Mouse (Mus musculus): ENCODE results near the gene Gm13178.

Gm13178 gene

DNA sequence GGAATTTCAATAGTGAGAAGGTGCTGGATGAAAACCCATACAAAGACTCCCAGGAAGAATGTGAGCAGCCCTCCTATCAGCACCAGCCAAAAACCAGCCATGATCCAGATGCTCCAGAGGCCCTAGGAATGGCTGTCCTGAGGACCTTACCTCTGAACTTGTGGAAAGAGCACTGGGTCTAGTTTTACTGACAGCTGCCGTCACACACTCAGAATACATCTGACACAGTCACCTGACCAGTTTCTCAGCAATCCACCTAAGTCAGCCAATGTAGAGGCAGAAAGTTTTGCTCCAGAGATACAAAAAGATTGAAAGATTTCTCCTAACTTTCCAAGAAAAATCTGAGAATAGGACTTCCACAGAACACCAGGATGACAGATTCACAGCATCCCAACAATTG is at the start of gene Gm13178:
Gm13178 (minus strand) TSS at position 101 of the 400 bp plus-strand sequence.
- DNase-seq (ENCODE audit: low read depth in 2 of 2, low spot score in 2 of 2) = no peak

DNA sequence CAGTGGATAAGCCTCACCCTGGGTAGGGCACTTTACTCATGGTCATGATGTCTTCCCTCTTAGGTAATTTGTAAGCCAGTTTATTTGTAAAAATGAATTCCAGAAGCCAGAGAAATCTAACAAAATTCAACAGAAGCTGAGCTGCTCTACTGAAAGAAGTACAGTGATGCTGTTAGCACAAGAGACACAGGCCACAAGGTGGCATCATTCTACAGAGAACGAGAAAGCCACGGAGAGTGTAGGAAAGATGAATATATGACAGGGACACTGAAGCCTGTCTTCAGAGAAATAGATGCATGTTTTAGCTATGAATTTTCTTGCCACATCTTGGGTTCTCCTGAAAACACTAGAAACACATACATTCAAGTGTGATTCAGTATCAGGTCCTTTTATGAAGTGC is 44.5 kb upstream of the Gm13178 start:
- DNase-seq (ENCODE audit: low read depth in 2 of 2, low spot score in 2 of 2) = no peak

- DNase-seq (ENCODE audit: low read depth in 2 of 2, low spot score in 2 of 2) = no peak
Observed at GRCm38 (mm10) chr4:144749139-144749538, 27.9 kb upstream of the Gm13178 start.

DNA sequence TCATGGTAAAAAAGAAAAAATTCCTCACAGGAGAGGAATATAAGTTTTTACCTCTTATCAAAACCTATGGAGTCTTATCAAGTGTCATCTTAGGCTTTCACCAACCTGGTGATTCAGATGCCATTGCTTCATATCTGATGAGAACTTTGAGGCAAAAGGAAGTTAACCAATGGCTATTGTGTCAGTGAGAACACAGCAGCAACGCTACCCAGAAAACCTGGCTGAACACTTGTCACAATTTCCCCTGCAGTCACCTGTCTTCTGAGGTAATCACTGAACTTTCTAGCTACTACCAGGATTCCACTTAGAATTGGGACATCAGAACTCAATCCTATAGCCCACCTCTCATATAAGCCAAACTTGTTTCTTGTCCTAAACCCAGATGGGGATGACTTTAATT is 1.5 kb downstream of the Gm13178 start:
- DNase-seq (ENCODE audit: low read depth in 2 of 2, low spot score in 2 of 2) = no peak

- DNase-seq (ENCODE audit: low read depth in 2 of 2, low spot score in 2 of 2) = no peak
Observed at GRCm38 (mm10) chr4:144718288-144718687, 2.9 kb downstream of the Gm13178 start.

- no peak for DNase-seq (ENCODE audit: low read depth in 2 of 2, low spot score in 2 of 2)
Observed at GRCm38 (mm10) chr4:144686268-144686667, 34.9 kb downstream of the Gm13178 start, which contains the start of gene Gm436. Gene Gm436 (minus strand): TSS chr4:144686368.
